Mouse (Mus musculus) embryo, embryonic 10.5 days (tissue): Measurements from ENCODE around the gene Sbf2.
A peak's percentile ranks its signal among the peaks of the same experiment; 100 is the strongest.
"Not testable (repeated sequence)": the region's sequence is repeated elsewhere in the genome, so short reads cannot be mapped to it uniquely, and the experiment has no call there.

Source experiments
- DNase-seq: peaks from one replicate; pipeline ENCODE4 v3.0.0-alpha.2; 2015; ENCODE audit warnings: low spot score

Sbf2 gene

GRCm38 (mm10) chr7:110629892-110630666, 15.4 kb upstream of the Sbf2 start:
- DNase-seq: peak; percentile 94

GRCm38 (mm10) chr7:110628611-110629354, 14.1 kb upstream of the Sbf2 start:
- peak; percentile 71 for DNase-seq

GRCm38 (mm10) chr7:110628273-110628600, 13.5 kb upstream of the Sbf2 start:
- DNase-seq: peak; percentile 36

GRCm38 (mm10) chr7:110627486-110628272, 13.0 kb upstream of the Sbf2 start, which contains the start of gene Adm:
TSS of gene Adm (plus strand) at chr7:110627661.
- DNase-seq: peak; percentile 86

- DNase-seq: peak; percentile 41
Measured at GRCm38 (mm10) chr7:110627099-110627482, 12.4 kb upstream of the Sbf2 start.

- peak; percentile 45 for DNase-seq
Measured at GRCm38 (mm10) chr7:110626186-110627098, 11.7 kb upstream of the Sbf2 start.

- DNase-seq: no peak
Measured at GRCm38 (mm10) chr7:110625489-110625888, 10.8 kb upstream of the Sbf2 start.

- DNase-seq: no peak
Measured at GRCm38 (mm10) chr7:110624961-110625360, 10.2 kb upstream of the Sbf2 start.

GRCm38 (mm10) chr7:110624067-110624466, 9.3 kb upstream of the Sbf2 start:
- no peak for DNase-seq

- DNase-seq: no peak
Measured at GRCm38 (mm10) chr7:110619086-110619611, 4.4 kb upstream of the Sbf2 start.

GRCm38 (mm10) chr7:110615792-110616191, 1.1 kb upstream of the Sbf2 start:
- DNase-seq: peak; percentile 50

- DNase-seq: peak; percentile 68
Measured at GRCm38 (mm10) chr7:110615151-110615631, 469 bp upstream of the Sbf2 start.

- DNase-seq: no peak
Measured at GRCm38 (mm10) chr7:110613381-110614132, 1.2 kb downstream of the Sbf2 start.

GRCm38 (mm10) chr7:110606906-110607305, 7.8 kb downstream of the Sbf2 start:
- DNase-seq: no peak

GRCm38 (mm10) chr7:110605476-110605875, 9.2 kb downstream of the Sbf2 start:
- no peak for DNase-seq

GRCm38 (mm10) chr7:110597141-110597540, 17.6 kb downstream of the Sbf2 start:
- DNase-seq: no peak

- not testable (repeated sequence) for DNase-seq
Measured at GRCm38 (mm10) chr7:110593991-110594390, 20.7 kb downstream of the Sbf2 start.

- DNase-seq: no peak
Measured at GRCm38 (mm10) chr7:110587721-110588120, 27.0 kb downstream of the Sbf2 start.

GRCm38 (mm10) chr7:110585250-110585649, 29.5 kb downstream of the Sbf2 start:
- DNase-seq: no peak

GRCm38 (mm10) chr7:110584159-110584558, 30.6 kb downstream of the Sbf2 start:
- no peak for DNase-seq
